Mouse (Mus musculus) NIH3T3 (cell line): ENCODE measurements at regions not wholly inside any gene's neighbourhood (a gene's known extent, or its start where the extent isn't known, plus 50 kb on each side); places are given as distances from the start of the nearest gene placed in this dataset.
"Not testable (repeated sequence)": the region's sequence is repeated elsewhere in the genome, so short reads cannot be mapped to it uniquely, and the experiment has no call there.

Source experiments
- DNase-seq: peaks from one replicate; pipeline ENCODE4 v3.0.0-alpha.2; 2012; ENCODE audit warnings: low read depth

- peak; percentile 26 for DNase-seq
These were observed 162.6 kb upstream of the Tram1l1 start for GRCm38 (mm10) chr3:124157858-124158655.

- DNase-seq, result not testable (repeated sequence)
These were observed 127.3 kb upstream of the Tram1l1 start for GRCm38 (mm10) chr3:124193331-124193730.

GRCm38 (mm10) chr3:124200226-124200940, 120.3 kb upstream of the Tram1l1 start:
- not testable (repeated sequence) for DNase-seq

GRCm38 (mm10) chr3:124217131-124217530, 103.5 kb upstream of the Tram1l1 start:
- no peak for DNase-seq

- peak; percentile 40 for DNase-seq
These were observed 94.7 kb upstream of the Tram1l1 start for GRCm38 (mm10) chr3:124225982-124226381.

GRCm38 (mm10) chr3:124227701-124228100, 93.0 kb upstream of the Tram1l1 start:
- DNase-seq, result no peak

- DNase-seq, result no peak
These were observed 79.5 kb upstream of the Tram1l1 start for GRCm38 (mm10) chr3:124240936-124241733.

GRCm38 (mm10) chr3:124241734-124242006, 79.0 kb upstream of the Tram1l1 start:
- DNase-seq, result no peak

GRCm38 (mm10) chr3:124262150-124262549, 58.5 kb upstream of the Tram1l1 start:
- no peak for DNase-seq

- DNase-seq, result no peak
These were observed 53.8 kb upstream of the Tram1l1 start for GRCm38 (mm10) chr3:124266821-124267220.

- no peak for DNase-seq
These were observed 50.1 kb upstream of the Tram1l1 start for GRCm38 (mm10) chr3:124270506-124270905.
